Mouse (Mus musculus): ENCODE measurements at regions not wholly inside any gene's neighbourhood (a gene's known extent, or its start where the extent isn't known, plus 50 kb on each side); places are given as distances from the start of the nearest gene placed in this dataset.
"Not testable (repeated sequence)": the region's sequence is repeated elsewhere in the genome, so short reads cannot be mapped to it uniquely, and the experiment has no call there.

DNA sequence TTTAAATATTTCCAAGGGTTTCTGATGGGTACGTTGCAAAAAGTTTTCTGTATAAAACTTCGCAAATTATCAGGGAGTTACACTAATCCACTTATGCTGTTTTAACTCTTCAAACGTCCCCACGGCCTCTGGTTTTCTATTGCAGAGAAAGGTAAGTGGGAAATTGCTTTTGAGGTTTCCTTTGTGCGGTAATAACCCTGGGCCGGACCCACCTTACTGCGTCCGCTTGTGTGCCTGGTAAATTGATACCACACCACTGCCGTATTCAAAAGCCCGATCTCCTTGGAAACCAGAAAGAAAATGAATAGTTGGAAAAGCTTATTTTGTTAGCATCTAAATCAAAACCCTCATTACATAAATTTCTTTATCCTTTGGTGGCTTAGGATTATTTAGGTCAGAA lies 167.0 kb upstream of the Kit start:
- H3K9me3 ChIP-seq (replicated peaks) = no peaks in the 10 kb centered on the region
- no peak overlapping the region for H3K4me3 ChIP-seq (replicated peaks)
- ATAC-seq (ENCODE audit: low read depth) = no peak
- no peaks in the 10 kb centered on the region for H3K36me3 ChIP-seq
- H3K4me1 ChIP-seq (replicated peaks) = peaks cover 8% of the 10 kb centered on the region; the same call in 1 of the 2 replicates
- no peak for DNase-seq
- H3K4me2 ChIP-seq = no peak overlapping the region
- no peak overlapping the region for H3K9ac ChIP-seq
- WGBS (ENCODE audit: insufficient replicate concordance) = 80% methylated on average over 10 of the region's 10 CpGs
- no peak overlapping the region for H3K27ac ChIP-seq
- H3K27me3 ChIP-seq = no peaks in the 10 kb centered on the region

DNA sequence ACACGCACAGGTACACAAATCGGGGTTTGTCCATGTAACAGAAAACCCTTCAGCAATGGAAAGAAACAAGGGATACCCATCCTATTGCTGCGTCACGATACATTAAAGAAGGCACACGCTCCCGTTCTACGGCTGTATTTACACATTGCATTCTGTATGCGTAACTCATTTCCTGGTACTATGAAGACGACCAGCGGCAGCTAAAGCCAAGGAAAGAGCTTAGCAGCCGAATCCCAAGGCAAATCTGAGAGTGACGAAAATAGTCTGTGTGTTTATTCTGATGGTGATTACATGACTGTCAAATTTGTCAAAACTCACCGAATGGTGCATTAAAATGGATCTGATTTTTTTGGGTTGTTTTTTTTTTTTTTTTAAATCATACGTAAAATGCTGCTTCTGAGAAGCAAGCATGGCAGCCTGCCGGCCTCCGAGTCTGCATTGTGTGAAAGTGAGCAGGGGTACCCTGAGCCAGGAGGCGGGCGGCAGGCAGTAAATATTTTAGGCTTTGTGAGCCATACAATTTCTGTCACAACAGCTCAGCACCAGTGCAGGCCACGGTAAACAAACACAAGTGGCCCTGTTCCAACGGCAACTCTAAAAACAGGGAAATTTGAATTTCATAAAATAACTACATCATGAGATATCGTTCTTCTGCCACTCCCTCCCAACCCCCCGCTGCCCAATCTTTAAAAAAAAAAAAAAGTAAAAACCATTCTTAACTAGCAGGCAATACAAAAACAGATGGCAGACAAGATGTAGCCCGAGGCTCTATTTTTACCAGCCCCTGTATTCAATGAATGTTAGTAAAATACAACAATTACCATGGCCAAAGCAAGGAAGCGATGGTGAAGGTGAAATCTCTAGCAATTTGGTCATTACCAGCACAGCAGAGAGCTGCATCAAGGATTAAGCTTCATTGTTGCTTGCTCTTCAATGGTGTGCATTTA lies 164.2 kb upstream of the Kit start:
- ATAC-seq (ENCODE audit: low read depth) (no peak), DNase-seq (no peak)
- WGBS (ENCODE audit: insufficient replicate concordance) = 83% methylated on average over 24 of the region's 24 CpGs
- H3K4me1 ChIP-seq (replicated peaks) = no peaks in the 10 kb centered on the region
- no peak overlapping the region for H3K9ac ChIP-seq
- no peaks in the 10 kb centered on the region for H3K36me3 ChIP-seq
- no peaks in the 10 kb centered on the region for H3K27me3 ChIP-seq
- H3K4me3 ChIP-seq (replicated peaks) = no peak overlapping the region
- H3K9me3 ChIP-seq (replicated peaks) = no peaks in the 10 kb centered on the region
- H3K27ac ChIP-seq = no peak overlapping the region
- H3K4me2 ChIP-seq = no peak overlapping the region

DNA sequence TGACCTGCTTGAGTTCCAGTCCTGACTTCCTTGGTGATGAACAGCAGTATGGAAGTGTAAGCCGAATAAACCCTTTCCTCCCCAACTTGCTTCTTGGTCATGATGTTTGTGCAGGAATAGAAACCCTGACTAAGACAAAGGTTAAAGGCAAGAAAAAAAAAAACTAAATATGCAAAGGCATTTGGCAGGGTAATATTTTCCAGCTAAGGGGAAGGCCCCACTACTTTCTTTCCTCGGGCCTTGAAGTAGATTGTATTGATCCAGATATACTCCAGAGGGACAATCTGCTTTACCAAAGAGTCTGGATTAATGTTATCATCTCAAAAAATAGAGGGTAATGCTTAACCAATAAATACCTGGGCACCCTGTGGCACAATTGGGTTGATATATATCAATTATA lies 155.4 kb upstream of the Kit start:
- ATAC-seq (ENCODE audit: low read depth); H3K36me3 ChIP-seq; DNase-seq; H3K4me1 ChIP-seq (replicated peaks); H3K4me2 ChIP-seq; H3K27me3 ChIP-seq; H3K9ac ChIP-seq; H3K27ac ChIP-seq; H3K4me3 ChIP-seq (replicated peaks); H3K9me3 ChIP-seq (replicated peaks): not testable (repeated sequence)
- WGBS (ENCODE audit: insufficient replicate concordance) = 77% methylated on average over 2 of the region's 2 CpGs

DNA sequence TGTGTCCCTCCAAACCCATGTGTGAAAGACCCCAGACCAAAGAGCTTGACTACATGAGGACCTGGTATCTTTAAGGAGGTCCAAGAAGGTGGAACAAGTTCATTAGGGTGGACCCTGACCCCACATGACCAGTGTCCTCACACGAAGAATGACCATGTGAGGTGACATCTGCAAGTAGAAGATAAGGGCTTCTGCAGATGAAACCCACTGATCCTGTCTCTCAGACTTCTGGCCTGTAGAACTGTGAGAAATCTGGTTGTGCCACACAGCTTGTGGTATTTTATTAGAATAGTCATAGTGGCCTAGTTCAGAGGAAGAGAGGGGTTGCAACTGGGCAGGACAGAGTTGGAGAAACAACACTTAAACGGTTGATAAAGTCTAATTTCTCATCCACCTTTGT lies 141.8 kb upstream of the Kit start:
- Histone ChIP-seq H3K36me3 (no peaks in the 10 kb centered on the region), H3K4me3 (replicated peaks) (no peak overlapping the region), H3K4me2 (no peak overlapping the region), H3K9ac (no peak overlapping the region), H3K4me1 (replicated peaks) (peaks cover 9% of the 10 kb centered on the region), H3K9me3 (replicated peaks) (0 out of 2 replicates have a peak, but pooled peaks cover 3% of the 10 kb centered on the region), H3K27ac (no peak overlapping the region), H3K27me3 (no peaks in the 10 kb centered on the region)
- 21% methylated on average over 2 of the region's 2 CpGs for WGBS (ENCODE audit: insufficient replicate concordance)
- ATAC-seq (ENCODE audit: low read depth) (no peak), DNase-seq (no peak)

DNA sequence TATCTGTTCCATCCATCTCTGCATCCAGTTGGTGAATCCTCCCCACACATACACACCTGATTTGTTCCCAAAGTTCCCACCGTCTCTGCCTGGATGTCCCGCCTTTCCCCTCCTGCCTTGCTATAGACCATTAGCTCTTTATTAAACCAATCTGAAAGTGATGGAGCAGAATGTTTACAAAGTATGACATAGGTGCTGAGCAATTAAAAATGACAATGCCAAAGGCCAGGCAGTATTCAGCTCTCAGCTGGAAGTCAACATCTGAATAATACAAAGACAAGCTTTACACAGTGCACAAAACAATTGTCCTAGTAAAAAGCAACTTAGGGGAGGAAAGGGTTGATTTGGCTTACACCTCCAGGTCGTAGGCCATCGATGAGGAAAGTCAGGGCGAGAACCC lies 136.8 kb upstream of the Kit start:
- Histone ChIP-seq H3K36me3 (no peaks in the 10 kb centered on the region), H3K4me2 (no peak overlapping the region)
- 72% methylated on average over 5 of the region's 5 CpGs for WGBS (ENCODE audit: insufficient replicate concordance)

DNA sequence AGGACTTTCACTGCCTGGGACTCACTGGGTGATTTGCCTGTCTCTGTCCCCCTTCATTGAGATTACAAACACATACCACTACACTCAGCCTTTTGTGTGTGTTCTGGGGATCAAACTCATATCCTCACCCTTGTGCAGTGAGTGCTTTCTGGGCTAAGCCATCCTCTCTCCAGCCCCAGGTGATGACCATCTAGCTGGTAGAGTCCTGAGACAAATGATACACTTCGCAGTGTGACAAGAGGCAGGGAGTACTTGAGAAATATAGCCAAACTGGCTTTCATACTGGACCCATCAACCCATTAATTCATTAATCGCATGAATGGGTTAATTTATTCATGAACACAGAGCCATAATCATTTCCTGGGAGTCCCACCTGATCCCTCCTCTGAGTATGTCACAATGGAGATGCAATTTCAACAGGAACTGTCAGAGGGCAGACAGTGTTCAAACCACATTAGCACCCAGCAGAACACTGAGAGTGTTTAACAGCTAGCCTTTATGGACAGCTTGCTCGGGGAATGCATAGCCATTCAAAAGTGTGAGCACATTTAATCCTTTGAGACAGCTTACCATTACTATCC lies 130.6 kb upstream of the Kit start:
- no peaks in the 10 kb centered on the region for H3K27me3 ChIP-seq
- no peak overlapping the region for H3K27ac ChIP-seq
- no peak overlapping the region for H3K4me2 ChIP-seq
- no peak overlapping the region for H3K9ac ChIP-seq
- H3K36me3 ChIP-seq = no peaks in the 10 kb centered on the region
- no peak overlapping the region for H3K4me3 ChIP-seq (replicated peaks)
- 0 out of 2 replicates have a peak, but pooled peaks cover 5% of the 10 kb centered on the region for H3K4me1 ChIP-seq (replicated peaks)
- no peaks in the 10 kb centered on the region for H3K9me3 ChIP-seq (replicated peaks)
- 75% methylated on average over 3 of the region's 3 CpGs for WGBS (ENCODE audit: insufficient replicate concordance)
- ATAC-seq (ENCODE audit: low read depth) (no peak), DNase-seq (no peak)

More for the DNA sequence above, 136.8 kb upstream of the Kit start:
- Histone ChIP-seq H3K9ac (no peak overlapping the region), H3K27me3 (no peaks in the 10 kb centered on the region), H3K27ac (no peak overlapping the region), H3K9me3 (replicated peaks) (0 out of 2 replicates have a peak, but pooled peaks cover 3% of the 10 kb centered on the region), H3K4me1 (replicated peaks) (peaks cover 9% of the 10 kb centered on the region), H3K4me3 (replicated peaks) (no peak overlapping the region)
- no peak for ATAC-seq (ENCODE audit: low read depth)
- no peak for DNase-seq

DNA sequence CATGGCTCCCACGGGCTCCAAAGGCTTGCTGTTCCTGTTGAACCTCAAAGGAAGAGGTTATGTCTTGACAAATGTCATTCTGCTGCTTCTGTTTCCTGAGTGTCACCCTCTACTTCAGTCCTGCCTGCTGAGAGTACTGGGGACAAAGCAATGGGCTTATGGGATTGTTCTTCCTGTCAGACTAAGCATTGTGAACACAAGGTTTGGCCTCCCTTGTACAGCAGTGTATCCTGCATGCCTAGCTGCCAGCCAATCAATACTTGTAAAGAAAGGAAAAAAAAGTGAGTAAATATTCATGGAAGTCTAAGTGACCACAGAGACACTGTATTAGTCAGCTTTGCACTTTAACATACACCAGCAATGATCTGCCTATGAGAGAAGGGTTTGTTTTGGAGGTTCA lies 128.3 kb upstream of the Kit start:
- whole genome bisulfite sequencing (ENCODE audit: insufficient replicate concordance) = 14% methylated on average over 1 of the region's 1 CpGs
- no peak for DNase-seq
- Histone ChIP-seq H3K4me2 (no peak overlapping the region), H3K9me3 (replicated peaks) (no peaks in the 10 kb centered on the region), H3K27ac (no peak overlapping the region), H3K9ac (no peak overlapping the region), H3K4me1 (replicated peaks) (peaks cover 23% of the 10 kb centered on the region), H3K27me3 (no peaks in the 10 kb centered on the region), H3K36me3 (no peaks in the 10 kb centered on the region), H3K4me3 (replicated peaks) (no peak overlapping the region)
- no peak for ATAC-seq (ENCODE audit: low read depth)

DNA sequence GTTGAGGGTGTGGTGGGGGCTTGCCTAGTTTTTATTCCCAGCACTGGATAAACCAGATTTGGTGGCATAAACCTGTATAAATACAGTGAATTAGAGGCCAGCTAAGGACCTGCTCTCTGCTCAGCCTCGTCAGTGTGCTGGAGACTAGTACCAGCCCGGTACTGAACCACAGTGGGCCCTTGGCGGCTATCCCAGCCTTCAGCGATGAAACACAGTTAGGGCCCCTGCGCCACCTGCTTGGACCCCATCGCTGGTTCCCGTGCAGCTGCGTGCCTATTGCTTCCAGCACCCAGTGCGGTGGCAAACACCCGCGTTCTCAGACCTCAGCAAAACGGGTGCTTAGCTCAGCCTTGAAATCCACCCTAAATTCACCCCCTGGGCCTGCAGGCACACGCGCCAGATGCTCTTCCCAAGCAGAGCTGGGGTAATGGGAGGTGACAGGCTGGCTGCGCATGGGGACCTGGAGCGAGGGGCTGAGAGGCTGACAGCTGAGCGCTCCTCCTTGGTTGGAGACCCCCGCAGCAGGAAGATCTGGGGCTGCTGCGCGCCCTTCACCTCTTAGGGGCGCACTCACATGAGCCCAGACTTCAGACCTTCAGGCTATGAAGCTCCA lies 124.7 kb upstream of the Kit start:
- ATAC-seq (ENCODE audit: low read depth) = no peak
- no peak overlapping the region for H3K9ac ChIP-seq

DNA sequence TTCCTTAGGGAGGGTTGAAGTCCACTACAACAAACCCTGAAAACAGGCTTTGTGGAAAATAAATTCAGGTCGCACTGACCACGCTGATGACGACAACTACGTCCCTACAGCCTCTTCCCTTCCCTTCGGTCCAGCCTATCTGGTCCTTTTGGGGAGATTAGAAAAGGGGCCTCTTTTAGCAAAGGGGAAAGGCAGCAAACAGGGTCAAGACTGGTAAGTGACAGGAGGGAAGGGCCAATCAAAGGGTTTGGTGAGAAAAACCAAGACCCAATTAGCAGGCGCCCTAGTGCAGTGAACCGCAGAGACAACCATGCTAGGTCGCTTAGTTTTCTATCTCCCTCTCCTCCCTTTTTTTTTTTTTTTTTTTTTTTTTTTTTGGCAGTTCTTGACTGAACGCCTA lies 124.2 kb upstream of the Kit start:
- peak overlapping the region; percentile 69; the same call in 1 of the 2 replicates for H3K27ac ChIP-seq

More for the DNA sequence above, 124.7 kb upstream of the Kit start:
- peaks cover 29% of the 10 kb centered on the region for H3K4me1 ChIP-seq (replicated peaks)
- WGBS (ENCODE audit: insufficient replicate concordance) = 72% methylated on average over 21 of the region's 21 CpGs
- H3K4me3 ChIP-seq (replicated peaks) = peak overlapping the region; percentile 19; the same call in 1 of the 2 replicates
- no peak for DNase-seq
- no peaks in the 10 kb centered on the region for H3K27me3 ChIP-seq
- H3K9me3 ChIP-seq (replicated peaks) = no peaks in the 10 kb centered on the region
- no peaks in the 10 kb centered on the region for H3K36me3 ChIP-seq
- H3K4me2 ChIP-seq = peak overlapping the region; percentile 49
- peak overlapping the region; percentile 47; the same call in 1 of the 2 replicates for H3K27ac ChIP-seq

DNA sequence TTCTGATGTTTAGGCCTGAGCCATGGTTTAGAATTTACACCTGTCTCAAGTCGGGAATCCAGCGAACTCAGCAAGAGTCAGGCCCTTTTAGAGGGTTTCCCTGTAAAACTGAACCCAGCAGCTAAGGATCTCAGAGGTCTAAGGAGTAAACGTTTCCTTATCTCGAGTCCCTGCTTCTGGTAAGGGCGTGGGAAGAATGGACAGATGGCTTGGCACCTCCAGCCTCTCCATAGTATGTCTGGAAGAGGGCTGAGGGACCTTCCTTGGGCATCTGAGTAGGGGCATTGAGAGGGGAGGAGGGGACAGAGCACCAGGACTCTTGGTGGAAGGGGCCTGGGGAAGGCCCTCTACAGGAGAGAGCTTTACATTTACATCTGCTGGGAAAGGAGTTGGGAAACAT lies 123.6 kb upstream of the Kit start:
- Histone ChIP-seq H3K27me3 (no peaks in the 10 kb centered on the region), H3K9ac (peak overlapping the region; percentile 54), H3K4me2 (peak overlapping the region; percentile 49), H3K4me1 (replicated peaks) (peaks cover 25% of the 10 kb centered on the region), H3K36me3 (no peaks in the 10 kb centered on the region), H3K4me3 (replicated peaks) (no peak overlapping the region), H3K9me3 (replicated peaks) (no peaks in the 10 kb centered on the region), H3K27ac (peak overlapping the region; percentile 69)
- DNase-seq (no peak), ATAC-seq (ENCODE audit: low read depth) (peak; percentile 52)
- WGBS (ENCODE audit: insufficient replicate concordance) = 22% methylated on average over 5 of the region's 5 CpGs

More for the DNA sequence above, 124.2 kb upstream of the Kit start:
- peak; percentile 87 for ATAC-seq (ENCODE audit: low read depth)
- Histone ChIP-seq H3K9ac (peak overlapping the region; percentile 54), H3K27me3 (no peaks in the 10 kb centered on the region), H3K4me1 (replicated peaks) (peaks cover 29% of the 10 kb centered on the region), H3K36me3 (no peaks in the 10 kb centered on the region), H3K9me3 (replicated peaks) (no peaks in the 10 kb centered on the region), H3K4me3 (replicated peaks) (peak overlapping the region; percentile 19; the same call in 1 of the 2 replicates), H3K4me2 (peak overlapping the region; percentile 49)
- peak; percentile 53 for DNase-seq
- 32% methylated on average over 9 of the region's 9 CpGs for WGBS (ENCODE audit: insufficient replicate concordance)

DNA sequence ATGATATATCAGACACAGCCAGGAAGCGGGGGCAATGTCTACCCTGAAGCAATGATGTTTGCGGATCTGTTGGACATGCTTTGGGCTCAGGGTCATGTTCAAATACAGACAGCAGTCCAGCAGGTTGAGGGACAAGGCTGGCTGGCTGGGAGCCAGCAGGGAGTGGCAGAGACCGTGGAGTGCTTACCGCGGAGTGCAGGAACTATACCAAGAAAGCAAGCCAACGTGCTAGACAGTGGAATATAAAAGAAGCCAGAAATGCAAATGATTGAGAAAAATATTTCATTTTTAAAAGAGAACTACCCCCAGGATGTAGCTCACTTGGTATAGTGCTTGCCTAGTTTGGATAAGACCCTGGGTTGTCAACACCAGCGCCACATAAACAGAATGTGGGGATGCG lies 123.0 kb upstream of the Kit start:
- WGBS (ENCODE audit: insufficient replicate concordance) = 67% methylated on average over 8 of the region's 8 CpGs
- Histone ChIP-seq H3K27me3 (no peaks in the 10 kb centered on the region), H3K27ac (peak overlapping the region; percentile 69; the same call in 1 of the 2 replicates), H3K4me2 (peak overlapping the region; percentile 49; the same call in 1 of the 2 replicates), H3K4me1 (replicated peaks) (peaks cover 24% of the 10 kb centered on the region), H3K9me3 (replicated peaks) (no peaks in the 10 kb centered on the region), H3K4me3 (replicated peaks) (no peak overlapping the region), H3K36me3 (no peaks in the 10 kb centered on the region), H3K9ac (no peak overlapping the region)
- no peak for DNase-seq
- peak; percentile 41; the same call in 1 of the 2 replicates for ATAC-seq (ENCODE audit: low read depth)
